Mouse (Mus musculus) bone marrow macrophage, adult 2 months (primary cell): ENCODE data around the gene Nup107.

ENCODE experiments used
- CTCF ChIP-seq: IDR thresholded peaks from 2 replicates; pipeline ENCODE4 v1.5.1; 2012; ENCODE audit warnings: low read depth, mild to moderate bottlenecking, low read length, moderate library complexity
- POLR2A ChIP-seq: IDR thresholded peaks from 2 replicates; pipeline ENCODE4 v1.6.1; 2012; ENCODE audit warnings: mild to moderate bottlenecking, low read depth, low read length, borderline replicate concordance

GRCm38 (mm10) chr10:117803870-117804850 is 11.7 kb upstream of the Nup107 start:
- TF ChIP-seq CTCF (no peak), POLR2A (no peak)
